Mouse (Mus musculus) spleen, postnatal 14 days (tissue): ENCODE measurements at regions not wholly inside any gene's neighbourhood (a gene's known extent, or its start where the extent isn't known, plus 50 kb on each side); places are given as distances from the start of the nearest gene placed in this dataset.

Experiments
- DNase-seq, 2 experiments: peaks; one replicate each; pipeline ENCODE4 v3.0.0; 2021 to 2022; ENCODE audit warnings: low spot score in 2 of 2

DNA sequence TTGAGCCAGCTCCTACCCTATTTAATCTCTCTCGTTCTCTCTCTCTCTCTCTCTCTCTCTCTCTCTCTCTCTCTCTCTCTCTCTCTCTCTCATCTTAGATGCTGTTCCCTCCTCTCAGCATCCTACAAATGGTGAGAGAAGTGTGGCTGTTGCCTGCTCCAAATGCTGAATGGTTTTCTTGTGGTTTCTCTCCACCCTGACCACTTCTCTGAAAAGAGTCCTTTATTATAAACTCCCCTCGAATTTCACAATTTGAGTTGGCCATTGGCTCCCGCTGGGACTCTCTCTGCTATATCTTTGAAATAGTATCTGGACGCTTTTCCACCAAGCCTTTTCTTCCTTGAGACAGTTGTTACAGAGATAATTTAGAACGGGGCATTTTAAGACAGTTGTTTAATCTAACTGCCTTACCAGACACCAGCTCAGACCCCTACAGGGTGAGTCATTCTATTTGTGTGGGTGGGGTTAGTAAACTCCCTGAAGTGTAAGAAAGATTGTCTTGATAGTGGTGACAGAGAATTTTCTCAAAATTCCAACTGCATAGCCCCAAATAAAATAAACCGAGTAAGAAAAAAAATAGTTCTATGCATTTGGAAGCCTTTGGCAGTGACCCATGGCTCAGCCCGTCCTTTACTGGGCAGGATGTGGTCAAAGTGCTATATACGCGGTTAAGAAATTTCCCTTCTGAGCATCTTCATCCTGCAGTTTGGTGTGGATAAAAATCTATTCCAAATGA, 58.7 kb upstream of the Ado start:
- DNase-seq = no peak

GRCm38 (mm10) chr10:67606739-67607138, 58.0 kb upstream of the Ado start:
- DNase-seq = no peak

GRCm38 (mm10) chr10:67599390-67599789, 50.6 kb upstream of the Ado start:
- no peak for DNase-seq

- no peak for DNase-seq
Measured at GRCm38 (mm10) chr10:67598590-67599047, 49.9 kb upstream of the Ado start.
